Mouse (Mus musculus): ENCODE data around the gene Rpl22l1. TPM values are rescaled to one million over a fixed set of nuclear protein-coding genes. Genes with fewer than 3 reads are reported as not detected.

Rpl22l1 gene
- total and polyA plus RNA-seq, 2 experiments, result 3.8 to 78.8 TPM

GRCm38 (mm10) chr3:28775361-28775760 lies 29.9 kb upstream of the Rpl22l1 start:
- TF ChIP-seq CTCF (IDR thresholded peaks at IDR 0.05; ENCODE audit: low read depth, low read length) (no peak), POLR2A (IDR thresholded peaks at IDR 0.05; ENCODE audit: extremely low read depth, insufficient read depth, low read length) (no peak)
- Histone ChIP-seq H3K27me3 (ENCODE audit: control insufficient read depth, insufficient read depth, low read length) (no peaks in the 10 kb centered on the region), H3K9ac (ENCODE audit: low read depth, low read length) (no peak overlapping the region), H3K4me3 (ENCODE audit: insufficient read depth, low read depth, low read length) (no peak overlapping the region), H3K4me1 (ENCODE audit: control insufficient read depth, insufficient read depth, low read length) (no peaks in the 10 kb centered on the region), H3K27ac (replicated peaks; ENCODE audit: insufficient read depth, low read depth, low read length) (no peak overlapping the region), H3K79me2 (ENCODE audit: control insufficient read depth, insufficient read depth, low read length) (no peaks in the 10 kb centered on the region), H3K36me3 (ENCODE audit: control insufficient read depth, insufficient read depth, low read length) (no peaks in the 10 kb centered on the region)
- no peak for DNase-seq (ENCODE audit: extremely low read depth, low read depth, low spot score)
- WGBS, result 87% methylated on average over 7 of the region's 7 CpGs

- no peak overlapping the region for H3K4me3 ChIP-seq (ENCODE audit: insufficient read depth, low read depth, low read length)
- no peaks in the 10 kb centered on the region for H3K27me3 ChIP-seq (ENCODE audit: control insufficient read depth, insufficient read depth, low read length)
- no peak overlapping the region for H3K9ac ChIP-seq (ENCODE audit: low read depth, low read length)
- no peaks in the 10 kb centered on the region for H3K79me2 ChIP-seq (ENCODE audit: control insufficient read depth, insufficient read depth, low read length)
- WGBS, result 81% methylated on average over 1 of the region's 1 CpGs
- H3K4me1 ChIP-seq (ENCODE audit: control insufficient read depth, insufficient read depth, low read length), result no peaks in the 10 kb centered on the region
- DNase-seq (ENCODE audit: extremely low read depth, low read depth, low spot score), result no peak
- no peak overlapping the region for H3K27ac ChIP-seq (replicated peaks; ENCODE audit: insufficient read depth, low read depth, low read length)
- H3K36me3 ChIP-seq (ENCODE audit: control insufficient read depth, insufficient read depth, low read length), result no peaks in the 10 kb centered on the region
- TF ChIP-seq POLR2A (IDR thresholded peaks at IDR 0.05; ENCODE audit: extremely low read depth, insufficient read depth, low read length) (no peak), CTCF (IDR thresholded peaks at IDR 0.05; ENCODE audit: low read depth, low read length) (no peak)
Measured at GRCm38 (mm10) chr3:28775958-28776357, 29.3 kb upstream of the Rpl22l1 start.

GRCm38 (mm10) chr3:28776491-28776890 lies 28.7 kb upstream of the Rpl22l1 start:
- no peak overlapping the region for H3K27ac ChIP-seq (replicated peaks; ENCODE audit: insufficient read depth, low read depth, low read length)
- no peak for DNase-seq (ENCODE audit: extremely low read depth, low read depth, low spot score)
- TF ChIP-seq POLR2A (IDR thresholded peaks at IDR 0.05; ENCODE audit: extremely low read depth, insufficient read depth, low read length) (no peak), CTCF (IDR thresholded peaks at IDR 0.05; ENCODE audit: low read depth, low read length) (no peak)
- 83% methylated on average over 1 of the region's 1 CpGs for WGBS
- H3K27me3 ChIP-seq (ENCODE audit: control insufficient read depth, insufficient read depth, low read length), result peaks cover 1% of the 10 kb centered on the region
- H3K4me1 ChIP-seq (ENCODE audit: control insufficient read depth, insufficient read depth, low read length), result peaks cover 2% of the 10 kb centered on the region; the same call in 1 of the 2 replicates
- no peaks in the 10 kb centered on the region for H3K36me3 ChIP-seq (ENCODE audit: control insufficient read depth, insufficient read depth, low read length)
- H3K4me3 ChIP-seq (ENCODE audit: insufficient read depth, low read depth, low read length), result no peak overlapping the region
- no peaks in the 10 kb centered on the region for H3K79me2 ChIP-seq (ENCODE audit: control insufficient read depth, insufficient read depth, low read length)
- no peak overlapping the region for H3K9ac ChIP-seq (ENCODE audit: low read depth, low read length)

GRCm38 (mm10) chr3:28780511-28780910 lies 24.7 kb upstream of the Rpl22l1 start:
- H3K27ac ChIP-seq (replicated peaks; ENCODE audit: insufficient read depth, low read depth, low read length), result no peak overlapping the region

GRCm38 (mm10) chr3:28780994-28781393 lies 24.2 kb upstream of the Rpl22l1 start, which contains the start of gene Eif5a2:
Gene Eif5a2 (plus strand): TSS chr3:28781276.
- TF ChIP-seq CTCF (IDR thresholded peaks at IDR 0.05; ENCODE audit: low read depth, low read length) (no peak), POLR2A (IDR thresholded peaks at IDR 0.05; ENCODE audit: extremely low read depth, insufficient read depth, low read length) (no peak)
- 5% methylated on average over 45 of the region's 46 CpGs for WGBS
- DNase-seq (ENCODE audit: extremely low read depth, low read depth, low spot score), result peak; percentile 56
- peaks cover 7% of the 10 kb centered on the region for H3K27me3 ChIP-seq (ENCODE audit: control insufficient read depth, insufficient read depth, low read length)
- no peaks in the 10 kb centered on the region for H3K36me3 ChIP-seq (ENCODE audit: control insufficient read depth, insufficient read depth, low read length)
- H3K4me3 ChIP-seq (ENCODE audit: insufficient read depth, low read depth, low read length), result peak within 1 kb of the TSS; percentile 66
- no peak within 1 kb of the TSS for H3K27ac ChIP-seq (replicated peaks; ENCODE audit: insufficient read depth, low read depth, low read length)
- H3K4me1 ChIP-seq (ENCODE audit: control insufficient read depth, insufficient read depth, low read length), result peaks cover 5% of the 10 kb centered on the region; the same call in 1 of the 2 replicates
- no peaks in the 10 kb centered on the region for H3K79me2 ChIP-seq (ENCODE audit: control insufficient read depth, insufficient read depth, low read length)
- H3K9ac ChIP-seq (ENCODE audit: low read depth, low read length), result peak within 1 kb of the TSS; percentile 73

More at GRCm38 (mm10) chr3:28780511-28780910, 24.7 kb upstream of the Rpl22l1 start:
- H3K4me3 ChIP-seq (ENCODE audit: insufficient read depth, low read depth, low read length), result no peak overlapping the region
- H3K4me1 ChIP-seq (ENCODE audit: control insufficient read depth, insufficient read depth, low read length), result peaks cover 5% of the 10 kb centered on the region; the same call in 1 of the 2 replicates
- no peak overlapping the region for H3K9ac ChIP-seq (ENCODE audit: low read depth, low read length)
- no peaks in the 10 kb centered on the region for H3K36me3 ChIP-seq (ENCODE audit: control insufficient read depth, insufficient read depth, low read length)
- H3K27me3 ChIP-seq (ENCODE audit: control insufficient read depth, insufficient read depth, low read length), result peaks cover 7% of the 10 kb centered on the region
- DNase-seq (ENCODE audit: extremely low read depth, low read depth, low spot score), result no peak
- H3K79me2 ChIP-seq (ENCODE audit: control insufficient read depth, insufficient read depth, low read length), result no peaks in the 10 kb centered on the region
- 69% methylated on average over 9 of the region's 9 CpGs for WGBS
- TF ChIP-seq CTCF (IDR thresholded peaks at IDR 0.05; ENCODE audit: low read depth, low read length) (no peak), POLR2A (IDR thresholded peaks at IDR 0.05; ENCODE audit: extremely low read depth, insufficient read depth, low read length) (no peak)

- Histone ChIP-seq H3K4me3 (ENCODE audit: insufficient read depth, low read depth, low read length) (peak overlapping the region; percentile 66), H3K9ac (ENCODE audit: low read depth, low read length) (peak overlapping the region; percentile 73), H3K79me2 (ENCODE audit: control insufficient read depth, insufficient read depth, low read length) (no peaks in the 10 kb centered on the region), H3K27me3 (ENCODE audit: control insufficient read depth, insufficient read depth, low read length) (peaks cover 7% of the 10 kb centered on the region), H3K4me1 (ENCODE audit: control insufficient read depth, insufficient read depth, low read length) (peaks cover 5% of the 10 kb centered on the region; the same call in 1 of the 2 replicates), H3K27ac (replicated peaks; ENCODE audit: insufficient read depth, low read depth, low read length) (no peak overlapping the region), H3K36me3 (ENCODE audit: control insufficient read depth, insufficient read depth, low read length) (no peaks in the 10 kb centered on the region)
- WGBS, result 4% methylated on average over 40 of the region's 41 CpGs
- no peak for DNase-seq (ENCODE audit: extremely low read depth, low read depth, low spot score)
- TF ChIP-seq POLR2A (IDR thresholded peaks at IDR 0.05; ENCODE audit: extremely low read depth, insufficient read depth, low read length) (no peak), CTCF (IDR thresholded peaks at IDR 0.05; ENCODE audit: low read depth, low read length) (no peak)
Measured at GRCm38 (mm10) chr3:28781422-28781821, 23.8 kb upstream of the Rpl22l1 start.

All from liver, adult 2 months (tissue).